Mouse (Mus musculus): ENCODE measurements at regions not wholly inside any gene's neighbourhood (a gene's known extent, or its start where the extent isn't known, plus 50 kb on each side); places are given as distances from the start of the nearest gene placed in this dataset.
"Not testable (repeated sequence)": the region's sequence is repeated elsewhere in the genome, so short reads cannot be mapped to it uniquely, and the experiment has no call there.

DNA sequence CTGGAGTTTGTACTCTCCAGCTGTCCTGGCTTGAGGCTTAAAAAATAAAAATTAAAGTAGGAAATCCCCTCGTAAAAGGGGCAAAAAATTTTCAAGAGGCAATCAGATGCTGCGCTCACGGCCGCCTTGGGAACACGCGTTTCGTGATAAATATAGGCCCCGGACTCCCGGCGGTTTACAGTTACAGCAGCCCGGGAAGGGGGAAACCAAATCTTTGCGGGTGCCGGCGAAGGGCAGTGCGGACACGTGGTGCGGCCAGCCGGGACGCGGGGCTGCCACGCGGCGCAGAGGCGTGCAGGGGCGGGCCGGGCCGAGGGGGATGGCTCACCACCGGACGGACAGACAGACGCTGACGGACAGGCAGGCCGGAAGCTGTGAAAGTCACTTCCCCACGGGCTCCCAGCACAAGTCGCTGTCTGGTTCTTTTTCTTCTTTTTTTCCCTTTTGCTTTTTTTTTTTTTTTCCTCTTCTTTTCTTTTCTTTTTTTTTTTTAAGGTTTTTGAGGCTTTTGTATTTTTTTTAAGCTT is 1427.6 kb upstream of the Pcdh20 start:
- not testable (repeated sequence) for TF ChIP-seq CTCF (conservative IDR thresholded peaks at IDR 0.05; ENCODE audit: low read length); POU5F1 (IDR thresholded peaks at IDR 0.05; ENCODE audit: borderline replicate concordance, low read length)

All from E14TG2a.4 (cell line).